Mouse (Mus musculus) layer of hippocampus, adult 2 months (tissue): ENCODE data around the gene C87436. TPM values are rescaled to one million over a fixed set of nuclear protein-coding genes. Genes with fewer than 3 reads are reported as not detected.
"Not testable (repeated sequence)": the region's sequence is repeated elsewhere in the genome, so short reads cannot be mapped to it uniquely, and the experiment has no call there.

Experiments used
- DNase-seq, 2 experiments: peaks; one replicate each; pipeline ENCODE4 v3.0.0; 2022; ENCODE audit warnings: low spot score in 2 of 2
- H3K27ac ChIP-seq: fragments of 200-600 bp; 2 replicates; pipeline ENCODE4 v1.8.1; 2022
- H3K4me3 ChIP-seq: fragments of 200-600 bp; 2 replicates; pipeline ENCODE4 v1.8.1; 2022; ENCODE audit warnings: mild to moderate bottlenecking
- CTCF ChIP-seq: fragments of 200-600 bp; conservative IDR thresholded peaks from 2 replicates; pipeline ENCODE4 v1.8.1; 2022; ENCODE audit warnings: antibody characterized with exemption, mild to moderate bottlenecking, moderate library complexity
- total RNA-seq, 2 experiments: library from RNA; stranded (reverse); gene quantifications; 2 replicates each; pipeline ENCODE4 v1.2.3; 2021

Gene C87436
- total RNA-seq, 2 experiments from 2014 or later: 18.9 to 20.6 TPM

- DNase-seq: no peak
- Histone ChIP-seq H3K27ac (no peak overlapping the region), H3K4me3 (no peak overlapping the region)
- no peak for TF ChIP-seq CTCF
These were observed 38.8 kb downstream of the C87436 start for GRCm38 (mm10) chr6:86476931-86477330.

- no peak for TF ChIP-seq CTCF
- H3K4me3 ChIP-seq: no peak overlapping the region
- no peak for DNase-seq
- peak overlapping the region; percentile 84 for H3K27ac ChIP-seq
These were observed 41.1 kb downstream of the C87436 start for GRCm38 (mm10) chr6:86479311-86479710.

GRCm38 (mm10) chr6:86479816-86480188 lies 41.6 kb downstream of the C87436 start:
- peak overlapping the region; percentile 84 for H3K27ac ChIP-seq
- DNase-seq: no peak

GRCm38 (mm10) chr6:86480189-86480831 lies 42.1 kb downstream of the C87436 start:
- DNase-seq: no peak
- TF ChIP-seq CTCF: no peak
- Histone ChIP-seq H3K27ac (peak overlapping the region; percentile 84), H3K4me3 (peak overlapping the region; percentile 5; the same call in 1 of the 2 replicates)

More at GRCm38 (mm10) chr6:86479816-86480188, 41.6 kb downstream of the C87436 start:
- no peak for TF ChIP-seq CTCF
- H3K4me3 ChIP-seq: no peak overlapping the region

- Histone ChIP-seq H3K4me3 (no peak overlapping the region), H3K27ac (no peak overlapping the region)
- DNase-seq: no peak
- no peak for TF ChIP-seq CTCF
These were observed 43.7 kb downstream of the C87436 start for GRCm38 (mm10) chr6:86481871-86482270.

- DNase-seq: no peak
- no peak for TF ChIP-seq CTCF
- peak overlapping the region; percentile 93; the same call in 1 of the 2 replicates for H3K27ac ChIP-seq
- H3K4me3 ChIP-seq: no peak overlapping the region
These were observed 47.9 kb downstream of the C87436 start for GRCm38 (mm10) chr6:86485943-86486640.

- Histone ChIP-seq H3K4me3 (peak overlapping the region; percentile 31; the same call in 1 of the 2 replicates), H3K27ac (peak overlapping the region; percentile 93)
- TF ChIP-seq CTCF: peak; percentile 38
- DNase-seq: peak; percentile 64 to 66
These were observed 49.4 kb downstream of the C87436 start for GRCm38 (mm10) chr6:86487358-86488148.

GRCm38 (mm10) chr6:86488149-86488485 lies 49.9 kb downstream of the C87436 start:
- DNase-seq: peak in 1 of 2 experiments; percentile 13
- Histone ChIP-seq H3K27ac (peak overlapping the region; percentile 93), H3K4me3 (no peak overlapping the region)
- TF ChIP-seq CTCF: no peak

GRCm38 (mm10) chr6:86489945-86490344 lies 51.8 kb downstream of the C87436 start:
- DNase-seq: no peak
- no peak for TF ChIP-seq CTCF
- no peak overlapping the region for H3K4me3 ChIP-seq
- no peak overlapping the region for H3K27ac ChIP-seq

- H3K27ac ChIP-seq, DNase-seq, H3K4me3 ChIP-seq: not testable (repeated sequence)
These were observed 52.2 kb downstream of the C87436 start for GRCm38 (mm10) chr6:86490413-86490812.

GRCm38 (mm10) chr6:86493469-86494263 lies 55.5 kb downstream of the C87436 start:
- no peak for DNase-seq
- TF ChIP-seq CTCF: no peak
- peak overlapping the region; percentile 7; the same call in 1 of the 2 replicates for H3K27ac ChIP-seq
- H3K4me3 ChIP-seq: no peak overlapping the region

- no peak for DNase-seq
- TF ChIP-seq CTCF: peak; percentile 53
- Histone ChIP-seq H3K27ac (no peak overlapping the region), H3K4me3 (no peak overlapping the region)
These were observed 56.6 kb downstream of the C87436 start for GRCm38 (mm10) chr6:86494767-86495166.
